Mouse (Mus musculus) myocyte (in vitro differentiated cells): ENCODE data around the gene Hps1.

Experiments used
- E2F4 ChIP-seq: IDR thresholded peaks from one replicate; pipeline ENCODE4 v1.6.1; 2011; ENCODE audit warnings: mild to moderate bottlenecking, control low read depth, moderate library complexity; ENCODE audit not compliant: insufficient read depth
- MAX ChIP-seq: IDR thresholded peaks from one replicate; pipeline ENCODE4 v1.6.1; 2011; ENCODE audit warnings: low read depth, mild to moderate bottlenecking, control low read depth
- MYOG ChIP-seq, 3 experiments: IDR thresholded peaks; one replicate each; pipeline ENCODE4 v1.6.1; 2011; ENCODE audit warnings: control low read depth in 2 of 3, low read depth in 2 of 3, mild to moderate bottlenecking in 2 of 3; ENCODE audit not compliant: insufficient read length in 2 of 3, control insufficient read depth in 1 of 3, insufficient read depth in 1 of 3
- POLR2A ChIP-seq: IDR thresholded peaks from one replicate; pipeline ENCODE4 v1.6.1; 2011; ENCODE audit warnings: low read depth, mild to moderate bottlenecking, control low read depth, moderate library complexity; ENCODE audit not compliant: insufficient read length
- POLR2AphosphoS2 ChIP-seq: IDR thresholded peaks from one replicate; pipeline ENCODE4 v1.6.1; 2011; ENCODE audit warnings: low read depth, control low read depth; ENCODE audit not compliant: insufficient read length

DNA sequence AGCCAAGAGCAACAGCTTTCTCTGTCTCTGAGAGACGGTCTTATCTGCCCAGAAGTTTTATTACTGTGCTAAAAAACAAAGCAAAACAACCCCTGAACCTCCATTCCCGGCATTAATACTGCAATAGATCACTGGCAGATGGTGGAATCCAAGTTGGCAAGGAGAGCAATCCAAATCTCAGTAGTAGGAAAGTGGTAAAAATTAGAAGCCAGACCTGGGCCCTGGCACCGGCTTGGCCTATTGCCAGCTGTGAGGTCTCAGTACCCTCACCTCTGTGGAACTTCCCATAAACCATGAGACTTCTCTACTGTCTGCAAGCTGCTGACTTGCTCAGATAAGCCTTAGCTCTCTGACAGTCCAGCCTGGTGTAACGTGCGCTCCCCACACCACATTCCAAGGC, 44.8 kb downstream of the Hps1 start:
- no peak for TF ChIP-seq POLR2AphosphoS2
- no peak for TF ChIP-seq POLR2A
- TF ChIP-seq MAX, result no peak
- no peak for TF ChIP-seq MYOG (IDR thresholded peaks at IDR 0.05; ENCODE audit: control insufficient read depth in 1 of 3, insufficient read depth in 1 of 3, insufficient read length in 2 of 3, low read depth in 2 of 3)
- TF ChIP-seq E2F4, result no peak
